Mouse (Mus musculus): ENCODE results near the gene Rpl12. TPM values are rescaled to one million over a fixed set of nuclear protein-coding genes. Genes with fewer than 3 reads are reported as not detected.
"Not testable (repeated sequence)": the region's sequence is repeated elsewhere in the genome, so short reads cannot be mapped to it uniquely, and the experiment has no call there.

The Rpl12 gene
- total RNA-seq, 4 experiments from 2014 or later = 137 to 206 (median 196) TPM

DNA sequence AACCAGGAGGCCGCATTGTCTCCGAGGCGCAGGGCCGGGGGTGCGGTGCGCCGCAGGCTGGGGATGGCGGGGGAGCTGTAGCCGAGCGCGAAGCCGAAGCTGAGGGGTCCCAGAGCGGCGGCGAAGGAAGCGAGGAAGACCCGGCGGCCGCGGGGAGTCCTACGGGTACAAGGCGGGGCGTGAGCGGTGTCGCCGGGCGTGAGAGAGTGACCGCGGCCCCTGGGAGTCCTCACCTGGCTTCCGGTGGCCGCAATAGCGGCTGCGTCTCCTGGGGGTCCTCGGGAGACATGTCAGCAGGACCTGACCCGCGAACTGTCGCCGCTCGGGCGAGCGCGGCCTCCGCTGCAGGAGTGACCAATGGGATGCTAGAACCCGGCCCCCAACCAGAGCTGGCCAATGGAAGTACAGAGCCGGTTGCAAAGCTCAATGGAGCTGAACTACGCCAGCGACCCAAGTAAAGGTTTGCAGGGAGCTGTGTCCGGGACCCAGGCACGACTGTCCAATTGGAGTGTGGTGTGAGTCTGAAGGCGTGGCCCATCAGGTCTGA is 20.4 kb downstream of the Rpl12 start, which contains the start of gene Slc2a8:
Slc2a8 (minus strand) TSS at position 359 of the 547 bp plus-strand sequence.
- DNase-seq = peak; percentile 93

DNA sequence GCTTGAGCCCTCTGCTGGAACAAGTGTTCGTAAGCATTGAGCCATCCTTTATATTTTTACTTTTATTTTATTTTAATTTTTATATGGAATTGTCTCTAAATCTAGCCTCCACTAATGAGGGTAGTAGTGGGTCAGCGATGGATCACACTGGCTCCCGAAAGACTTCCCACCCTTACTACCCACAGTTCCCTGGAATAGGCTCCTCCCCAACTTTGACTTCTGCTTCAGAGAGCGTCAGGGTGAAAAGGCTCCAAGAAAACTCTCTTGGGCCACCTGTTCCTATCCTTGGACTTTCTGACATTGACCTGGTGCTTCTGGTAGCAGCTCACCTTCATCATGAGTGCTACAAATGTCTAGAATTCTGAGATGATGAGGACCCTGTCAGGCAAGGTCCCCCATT is 21.3 kb downstream of the Rpl12 start:
- DNase-seq = no peak

DNA sequence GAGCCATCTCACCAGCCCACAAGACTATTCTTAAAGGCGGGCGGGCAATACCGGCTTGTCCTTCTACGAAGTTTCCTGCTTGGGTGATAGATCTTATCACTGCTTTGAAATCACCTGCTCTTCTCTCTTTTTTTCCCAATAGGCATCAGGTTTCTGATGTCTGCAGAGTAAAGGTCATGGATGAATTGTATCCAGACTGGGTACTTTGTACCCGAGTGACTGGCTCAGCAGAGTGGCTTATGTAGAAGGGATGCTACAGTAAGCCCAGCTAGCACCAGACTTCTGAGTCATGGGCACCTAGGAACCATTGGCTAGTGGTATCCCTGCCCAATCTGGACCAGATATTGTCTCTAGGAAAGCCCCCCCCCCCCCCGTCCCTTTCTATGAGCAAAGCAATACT is 22.3 kb downstream of the Rpl12 start:
- no peak for DNase-seq

DNA sequence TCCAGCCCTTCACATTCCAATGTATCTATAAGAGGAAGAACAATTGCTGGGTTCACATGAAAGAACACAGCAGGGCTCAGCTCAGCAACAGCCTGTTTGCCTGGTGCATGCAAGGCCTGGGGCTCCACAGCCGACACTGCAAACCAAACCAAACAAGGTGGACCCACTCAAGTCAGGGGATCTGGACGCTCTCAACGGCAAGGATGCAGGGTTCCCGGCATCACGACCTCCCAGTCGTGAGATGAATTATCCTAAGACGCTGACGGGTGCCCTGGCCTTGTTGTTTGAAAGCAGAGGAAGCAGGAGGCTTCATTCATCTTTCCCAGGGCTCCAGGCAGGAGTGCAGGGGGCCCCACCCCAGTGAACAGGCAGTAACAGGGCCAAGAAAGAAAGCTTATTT is 24.5 kb downstream of the Rpl12 start:
- no peak for DNase-seq

DNA sequence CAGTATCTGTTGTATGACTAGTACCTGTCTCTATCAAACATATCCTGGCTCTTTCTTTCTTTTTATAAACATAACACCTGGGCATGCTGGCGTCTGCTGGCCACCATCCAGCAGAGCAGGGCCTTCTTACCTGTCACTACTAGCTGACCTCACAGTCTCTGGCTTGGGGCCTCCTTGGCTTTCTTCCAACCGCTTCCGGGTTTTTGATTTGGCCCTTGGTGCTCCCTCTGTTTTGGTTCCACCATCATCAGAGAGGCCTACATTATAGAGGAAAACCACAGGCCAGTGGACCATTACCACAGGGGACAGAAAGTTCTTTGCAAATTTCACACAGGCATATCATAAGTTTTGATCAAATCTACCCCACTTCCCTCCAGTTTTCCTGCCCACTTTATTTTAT is 28.0 kb downstream of the Rpl12 start:
- DNase-seq = no peak

DNA sequence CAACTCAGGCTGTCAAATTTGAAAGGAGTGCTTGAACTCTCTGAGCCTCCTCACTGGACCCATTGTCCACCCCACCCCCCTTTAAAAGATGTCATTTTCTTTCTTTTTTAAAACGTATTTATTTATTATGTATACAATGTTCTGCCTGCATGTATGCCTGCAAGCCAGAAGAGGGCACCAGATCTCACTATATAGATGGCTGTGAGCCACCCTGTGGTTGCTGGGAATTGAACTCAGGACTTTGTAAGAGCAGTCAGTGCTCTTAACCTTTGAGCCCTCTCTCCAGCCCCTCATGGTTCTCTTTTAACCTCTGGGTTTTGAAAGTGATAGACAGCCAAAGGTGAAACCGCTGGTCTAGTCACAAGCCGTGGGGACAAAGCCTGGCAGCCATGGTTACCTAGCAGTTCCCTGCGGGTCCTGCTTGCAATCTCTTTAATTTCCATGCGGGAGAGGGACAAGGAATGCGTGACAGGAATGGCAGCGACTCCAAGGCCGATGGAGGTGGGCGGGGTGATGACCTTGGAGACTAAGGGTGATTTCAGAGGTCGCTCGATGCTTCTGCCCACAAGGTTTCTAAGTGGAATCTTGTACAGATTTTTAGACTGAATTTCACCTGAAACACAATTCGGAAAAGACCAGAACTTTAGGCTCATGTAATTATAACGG is 28.9 kb downstream of the Rpl12 start:
- no peak for DNase-seq

DNA sequence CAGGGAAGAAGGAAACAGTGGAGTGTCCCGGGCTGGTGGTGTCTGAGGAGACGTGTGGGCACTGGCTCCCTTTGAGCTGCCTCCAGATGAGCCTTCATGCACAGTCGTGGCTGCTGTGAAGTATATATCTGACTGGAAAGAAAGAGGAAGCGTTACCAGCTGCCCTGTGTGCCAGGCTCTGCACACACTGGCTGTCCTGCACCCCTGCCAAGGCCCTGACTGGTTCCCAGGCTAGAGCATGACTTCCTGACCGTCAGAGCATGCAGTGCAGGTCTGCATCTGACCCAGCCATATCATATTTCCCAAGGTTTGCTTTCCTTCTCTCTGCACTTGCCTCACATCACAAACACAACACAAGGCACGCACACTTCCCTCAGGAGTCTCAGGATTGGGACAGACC is 30.8 kb downstream of the Rpl12 start:
- DNase-seq = no peak

DNA sequence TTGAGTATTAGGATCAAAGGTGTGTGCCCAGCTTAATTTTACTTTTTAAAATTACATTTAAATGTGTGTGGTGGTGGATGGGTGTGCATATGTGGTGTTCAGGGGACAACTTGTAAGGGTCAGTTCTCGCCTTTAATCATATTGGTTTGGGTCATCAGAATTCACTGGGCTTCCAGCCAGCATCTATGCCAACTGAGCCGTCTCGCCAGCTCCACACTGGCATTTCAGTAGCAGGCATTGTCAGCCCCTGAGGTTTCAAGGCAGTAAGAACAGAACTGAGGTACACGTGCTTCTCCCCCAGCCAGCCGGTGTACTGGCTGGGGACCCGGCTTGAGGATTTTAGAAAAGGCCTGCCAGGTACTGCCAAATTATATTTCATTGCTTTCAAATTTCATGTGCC is 35.7 kb downstream of the Rpl12 start:
- no peak for DNase-seq

DNA sequence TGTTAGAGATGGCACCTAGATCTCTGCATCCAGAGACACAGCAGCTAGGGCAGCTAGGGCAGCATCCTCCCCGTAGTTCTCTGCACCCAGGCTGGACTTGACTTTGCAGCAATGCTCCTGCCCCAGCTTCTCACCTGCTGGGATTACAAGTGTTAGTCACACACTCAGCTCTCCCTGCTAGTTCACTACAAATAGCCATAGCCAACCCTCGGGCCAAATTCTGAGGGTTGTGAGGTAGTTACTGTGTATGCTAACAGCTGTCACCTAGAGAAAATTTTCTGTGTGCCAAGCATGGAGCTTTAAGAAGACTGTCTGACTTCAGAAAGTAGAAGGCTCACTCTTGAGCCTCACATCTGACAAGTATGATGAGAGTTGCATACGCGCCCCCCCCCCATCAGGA is 36.4 kb downstream of the Rpl12 start:
- DNase-seq = no peak

DNA sequence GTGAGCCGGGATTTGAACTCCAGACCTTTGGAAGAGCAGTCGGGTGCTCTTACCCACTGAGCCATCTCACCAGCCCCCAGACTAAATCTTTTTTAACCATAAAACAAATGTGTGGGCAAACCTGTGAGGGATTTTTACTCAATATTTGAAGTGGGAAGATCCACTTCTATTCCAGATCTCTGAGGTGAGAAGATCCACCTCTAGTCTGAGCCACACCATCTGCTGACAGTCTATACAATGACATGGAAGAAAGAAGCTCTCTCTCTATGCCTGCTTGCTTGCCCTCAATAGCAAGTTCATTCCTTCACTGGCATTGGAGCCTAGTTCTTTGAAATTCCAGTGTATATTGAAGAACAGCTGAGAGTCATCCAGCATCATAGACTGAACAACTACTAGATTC is 38.4 kb downstream of the Rpl12 start:
- no peak for DNase-seq

DNA sequence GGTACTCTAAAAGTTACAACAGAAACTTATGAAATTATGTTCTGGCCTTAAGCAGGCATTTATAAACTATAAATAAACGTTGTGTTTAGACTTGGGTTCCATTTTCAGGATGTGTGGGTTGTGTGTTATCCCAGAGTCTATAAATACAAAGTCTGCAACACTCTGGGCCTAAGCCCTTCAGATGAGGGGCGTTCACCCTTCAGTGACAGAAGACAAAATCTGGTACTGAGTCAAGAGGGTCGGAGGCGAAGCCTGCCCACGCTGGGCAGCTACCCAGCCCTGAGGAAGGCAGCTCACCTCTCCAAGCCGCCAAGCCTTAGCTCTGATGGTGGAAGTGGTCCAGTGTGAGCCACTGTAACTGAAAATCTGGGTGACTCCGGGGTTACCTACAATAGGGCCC is 40.8 kb downstream of the Rpl12 start:
- no peak for DNase-seq

DNA sequence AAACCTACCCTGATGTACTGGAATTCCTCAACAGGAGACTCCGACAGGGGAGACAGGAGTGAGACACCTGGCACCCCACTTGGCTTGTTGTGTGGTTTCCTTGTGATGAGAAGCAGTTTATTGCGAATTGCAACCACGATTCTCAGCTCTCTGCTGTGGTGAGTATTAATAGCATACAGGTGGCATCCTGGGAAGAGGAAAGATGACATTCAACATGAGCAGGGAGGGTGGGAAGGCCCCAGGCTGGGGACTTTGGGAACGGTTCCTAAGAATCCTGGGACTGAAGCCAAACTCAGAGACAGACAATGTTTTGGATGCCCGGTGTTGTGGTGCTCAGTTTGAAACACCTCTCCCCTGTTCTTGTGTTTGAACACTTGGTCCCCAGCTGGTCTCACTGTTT is 43.7 kb downstream of the Rpl12 start:
- no peak for DNase-seq

DNA sequence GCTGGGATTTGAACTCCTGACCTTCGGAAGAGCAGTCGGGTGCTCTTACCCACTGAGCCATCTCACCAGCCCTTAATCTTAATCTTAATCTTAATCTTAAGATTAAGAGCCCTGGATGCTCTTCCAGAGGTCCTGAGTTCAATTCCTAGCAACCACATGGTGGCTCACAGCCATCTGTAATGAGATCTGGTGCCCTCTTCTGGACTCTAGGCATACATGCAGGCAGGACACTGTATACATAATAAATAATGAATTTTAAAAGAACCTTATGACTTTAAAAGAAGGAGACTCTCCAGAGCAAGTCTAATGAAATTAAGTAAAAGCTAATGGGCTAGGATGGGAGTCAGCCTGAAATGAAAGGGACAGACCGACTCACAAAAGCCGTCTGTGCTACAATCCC is 47.7 kb downstream of the Rpl12 start:
- not testable (repeated sequence) for DNase-seq

DNA sequence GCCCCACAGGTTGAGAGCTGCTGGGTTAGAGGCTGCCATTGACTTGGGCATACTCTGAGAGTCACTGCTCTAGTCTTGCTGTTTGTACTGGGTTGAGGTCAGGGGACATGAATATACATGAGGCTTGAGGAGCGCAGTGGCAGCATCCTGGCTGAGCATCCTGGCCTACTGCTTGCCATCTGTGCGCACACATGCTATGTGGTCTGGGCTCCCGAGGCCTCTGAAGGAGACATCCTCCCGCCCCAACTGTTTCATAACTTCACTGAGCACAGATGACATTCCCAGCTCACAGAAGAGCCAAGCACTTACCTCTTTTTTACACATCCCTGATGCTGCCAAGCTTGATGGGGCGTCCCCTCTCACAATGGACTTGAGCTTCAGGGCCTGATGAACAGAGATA is 53.5 kb downstream of the Rpl12 start:
- DNase-seq = no peak

Other genes starting within 250 kb of the Rpl12 start
- gene Cdk9, start 248.5 kb upstream of the Rpl12 start, total RNA-seq (2022) = 100 to 1,000 TPM in 1 of 4 experiments, 10 to 100 TPM in 3; 80.8 to 110 (median 92.1) TPM
- 10 to 100 TPM; 12.4 to 23.9 (median 18.0) TPM for gene Sh2d3c, start 240.5 kb upstream of the Rpl12 start, total RNA-seq (2022)
- not detected for gene 6330409D20Rik, start 220.5 kb upstream of the Rpl12 start, total RNA-seq (2022)
- 10 to 100 TPM; 22.6 to 31.1 (median 28.5) TPM for gene Tor2a, start 204.3 kb upstream of the Rpl12 start, total RNA-seq (2022)
- gene Ttc16, start 185.9 kb upstream of the Rpl12 start, total RNA-seq (2022) = under 1 TPM in 3 of 4 experiments, not detected in 1; 0.28 to 0.54 (median 0.45) TPM
- 10 to 100 TPM in 2 of 4 experiments, 1 to 10 TPM in 2; 5.4 to 17.8 (median 10.2) TPM for gene Ptrh1, start 185.8 kb upstream of the Rpl12 start, total RNA-seq (2022)
- not detected for gene Cfap157, start 177.1 kb upstream of the Rpl12 start, total RNA-seq (2022)
- gene Stxbp1, start 114.3 kb upstream of the Rpl12 start, total RNA-seq (2022) = 10 to 100 TPM; 23.8 to 50.5 (median 37.5) TPM
- 10 to 100 TPM; 18.7 to 35.3 (median 29.3) TPM for gene Fam129b, start 85.4 kb upstream of the Rpl12 start, total RNA-seq (2022)
- 10 to 100 TPM; 23.3 to 38.9 (median 28.5) TPM for gene Lrsam1, start 55 bp downstream of the Rpl12 start, total RNA-seq (2022)
- gene Slc2a8, start 20.5 kb downstream of the Rpl12 start, total RNA-seq (2022) = 10 to 100 TPM; 19.8 to 28.5 (median 24.4) TPM
- gene Garnl3, start 170.1 kb downstream of the Rpl12 start, total RNA-seq (2022) = 10 to 100 TPM; 12.7 to 29.6 (median 19.1) TPM

All from adrenal gland, adult 8-10 months (tissue).